Mouse (Mus musculus): ENCODE data around the gene Akap12.

The Akap12 gene

DNA sequence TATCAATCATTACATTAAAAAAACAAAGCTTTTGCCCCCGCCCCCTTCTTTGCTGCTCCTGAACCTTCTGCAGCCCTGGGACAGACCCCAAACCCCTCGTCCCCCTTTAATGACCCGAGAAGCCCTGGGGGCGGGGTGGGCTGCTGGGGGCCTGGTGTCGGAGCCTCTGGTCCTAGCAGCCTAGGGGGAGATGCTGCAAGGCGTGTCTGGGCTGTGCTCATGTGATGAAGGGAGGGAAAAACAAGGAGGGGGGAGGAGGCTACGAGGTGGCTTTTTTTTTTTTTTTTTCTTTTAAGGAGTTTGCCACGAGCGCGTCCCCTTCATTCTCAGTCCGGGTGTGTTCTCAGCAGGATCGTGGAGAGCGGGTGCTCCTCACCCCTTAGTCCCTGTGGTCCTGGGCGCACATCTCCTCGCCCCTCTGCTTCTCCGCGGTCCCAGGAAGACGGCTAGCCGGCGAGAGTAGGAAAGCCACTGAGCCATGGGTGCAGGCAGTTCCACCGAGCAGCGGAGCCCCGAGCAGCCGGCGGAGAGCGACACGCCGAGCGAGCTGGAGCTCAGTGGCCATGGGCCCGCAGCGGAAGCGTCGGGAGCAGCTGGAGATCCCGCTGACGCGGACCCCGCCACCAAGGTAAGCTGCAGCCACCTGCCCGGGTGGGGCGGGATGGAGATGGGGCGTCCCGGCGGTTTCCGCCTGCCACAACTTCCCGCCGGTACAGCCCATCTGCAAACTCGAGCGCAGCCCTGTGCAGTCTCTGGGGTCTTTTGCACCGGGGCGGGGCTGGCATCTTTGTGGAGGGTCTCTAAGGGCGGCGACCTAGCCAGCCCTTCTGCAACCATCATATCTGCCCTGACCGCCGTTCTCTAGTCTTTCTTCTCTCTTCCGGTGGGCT is at the start of gene Akap12:
Gene Akap12, plus strand, starts transcription at position 340 of the 890 bp plus-strand sequence.
- DNase-seq = peak; percentile 12 to 51

DNA sequence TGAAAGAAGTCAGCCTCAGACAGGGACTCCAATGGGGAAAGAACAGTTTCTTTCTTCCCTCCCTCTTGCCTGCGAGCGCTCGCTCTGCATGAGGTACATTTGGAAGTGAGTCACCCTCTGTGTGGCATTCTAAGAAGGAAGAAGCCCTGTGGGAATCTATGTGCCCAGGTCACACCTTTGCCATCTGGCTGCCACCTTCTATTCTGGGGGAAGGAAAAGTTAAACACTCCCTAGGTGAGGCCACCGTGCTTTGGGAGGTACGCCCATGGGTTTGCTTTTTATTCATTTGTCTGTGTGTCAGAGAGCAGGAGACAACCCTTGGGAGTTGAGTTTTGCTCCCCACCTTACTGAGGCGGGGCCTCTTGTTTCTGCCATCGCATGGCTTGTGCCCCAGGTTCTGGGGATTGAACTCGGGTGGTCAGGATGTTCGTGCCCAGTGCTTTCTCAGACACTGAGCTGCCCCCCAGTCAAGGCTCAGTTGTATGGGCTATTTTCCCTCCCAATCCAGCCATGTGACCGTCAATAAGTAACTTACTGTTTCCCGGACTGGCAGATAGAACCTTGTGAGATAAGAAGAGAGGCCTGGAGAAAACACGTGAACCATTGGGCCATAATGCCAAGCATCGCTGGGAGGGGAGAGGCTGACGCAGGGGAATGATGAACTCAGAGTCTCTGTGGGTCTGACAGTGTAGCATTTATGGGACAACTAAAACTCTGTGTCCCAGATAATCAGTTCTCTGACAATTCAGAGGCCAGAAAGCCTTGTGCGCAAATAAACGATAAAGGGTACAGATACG is 35.4 kb upstream of the Akap12 start:
- no peak for DNase-seq

DNA sequence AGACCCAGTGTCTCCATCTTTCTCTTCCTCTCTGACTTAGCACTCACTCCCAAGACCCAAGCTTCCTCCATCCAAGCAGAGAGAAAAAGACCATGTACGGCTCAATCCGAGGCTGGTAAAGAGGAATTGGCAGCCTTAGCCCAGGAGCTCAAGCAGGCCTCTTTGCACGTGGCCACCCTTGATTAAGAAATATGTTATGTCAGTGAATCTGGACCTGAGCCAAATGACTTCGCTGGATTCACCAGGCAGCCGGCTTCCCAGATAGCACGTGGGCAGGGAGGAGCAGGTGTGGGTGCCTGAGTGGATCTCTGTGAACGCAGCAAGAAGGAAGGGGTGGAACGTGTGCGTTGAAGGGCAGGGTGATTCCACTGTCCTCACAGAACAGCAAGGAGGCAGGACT is 33.1 kb upstream of the Akap12 start:
- peak; percentile 25 to 53 for DNase-seq

DNA sequence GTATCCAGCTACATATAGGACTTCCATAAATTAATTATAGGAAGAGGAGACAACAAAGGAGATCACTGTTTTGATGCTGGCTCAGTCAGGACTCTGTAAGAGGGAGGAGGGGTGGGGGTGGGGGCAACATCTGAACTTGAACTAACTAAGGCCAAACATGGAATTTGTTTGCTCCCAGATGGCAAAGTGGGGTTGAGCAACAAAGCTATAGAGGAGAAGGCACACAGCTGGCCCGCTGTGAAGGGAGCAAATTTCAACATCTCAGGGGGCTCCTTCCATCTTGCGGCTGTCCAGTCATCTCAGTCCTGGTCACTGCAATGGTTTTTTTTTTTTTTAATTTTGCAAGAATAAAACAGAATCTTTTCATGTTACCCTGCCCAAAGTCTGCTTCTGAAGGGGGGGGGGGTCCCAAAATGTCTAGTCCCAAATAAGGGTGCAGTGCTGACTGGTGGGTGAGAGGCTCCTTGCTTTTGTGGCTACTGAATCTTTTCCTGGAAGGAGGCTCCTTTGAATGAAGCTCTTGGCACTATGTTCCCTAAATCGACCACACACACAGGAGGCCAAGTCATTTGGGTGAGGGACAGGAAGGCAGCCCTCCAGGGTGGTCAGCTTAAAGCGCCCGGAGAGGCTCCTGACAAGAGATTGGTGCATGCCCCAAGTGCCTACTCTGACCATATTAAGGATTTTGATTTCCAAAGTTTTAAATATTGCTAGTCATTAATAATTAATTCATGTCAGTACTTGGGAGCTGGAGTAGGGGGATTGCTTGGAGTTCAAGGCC is 26.2 kb upstream of the Akap12 start:
- no peak for DNase-seq

DNA sequence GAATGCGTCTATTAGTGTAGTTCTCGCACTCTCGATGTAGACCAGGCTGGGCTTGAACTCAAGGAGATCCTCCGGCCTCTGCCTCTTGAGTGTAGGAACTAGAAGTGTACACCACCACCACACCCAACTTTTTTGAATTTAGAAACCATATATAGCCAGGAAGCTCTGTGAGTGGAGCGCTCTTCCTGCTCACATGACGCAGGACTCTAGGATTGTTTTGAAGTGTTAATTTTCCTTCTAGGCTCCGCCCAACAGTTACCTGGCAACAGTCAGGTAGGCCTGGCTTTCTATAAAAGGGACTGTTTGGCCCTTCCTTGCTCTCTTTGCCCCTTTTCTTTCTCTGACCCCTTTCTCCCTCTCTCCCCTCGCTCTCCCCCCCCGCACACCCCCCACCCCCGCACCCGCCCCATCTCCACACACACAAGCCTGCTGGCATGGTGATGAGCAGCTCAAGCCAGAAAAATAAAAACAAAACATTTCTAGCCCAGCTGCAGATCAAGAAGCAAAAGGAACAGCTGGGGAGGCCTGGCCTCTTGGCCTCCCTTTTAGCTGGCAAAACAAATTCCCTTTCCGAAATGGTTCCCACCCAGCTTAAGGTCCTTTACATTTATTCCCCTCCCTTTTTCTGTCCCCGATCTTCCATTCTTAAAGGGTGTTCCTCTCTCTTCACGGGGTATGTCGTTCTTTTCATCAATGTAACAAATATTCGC is 22.4 kb upstream of the Akap12 start:
- DNase-seq = no peak

DNA sequence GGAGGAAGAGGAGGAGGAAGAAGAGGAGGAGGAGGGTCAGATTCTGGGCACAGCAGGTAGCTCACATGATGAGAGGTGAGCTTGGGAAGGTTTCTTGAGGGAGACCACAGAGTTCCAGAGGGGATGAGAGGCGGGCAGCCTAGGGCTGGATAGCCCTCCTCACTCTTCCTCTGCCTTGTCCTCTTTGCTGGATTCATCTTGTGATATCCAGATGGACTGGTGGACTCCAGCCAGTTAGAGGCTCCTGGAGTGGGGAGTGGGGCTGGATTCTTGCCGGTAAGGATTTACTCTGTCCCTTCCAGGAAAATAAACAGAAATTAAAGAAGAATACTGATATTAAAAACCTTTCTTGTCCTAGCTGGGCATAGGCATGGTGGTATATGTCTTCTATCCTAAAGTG is 20.4 kb upstream of the Akap12 start:
- no peak for DNase-seq

DNA sequence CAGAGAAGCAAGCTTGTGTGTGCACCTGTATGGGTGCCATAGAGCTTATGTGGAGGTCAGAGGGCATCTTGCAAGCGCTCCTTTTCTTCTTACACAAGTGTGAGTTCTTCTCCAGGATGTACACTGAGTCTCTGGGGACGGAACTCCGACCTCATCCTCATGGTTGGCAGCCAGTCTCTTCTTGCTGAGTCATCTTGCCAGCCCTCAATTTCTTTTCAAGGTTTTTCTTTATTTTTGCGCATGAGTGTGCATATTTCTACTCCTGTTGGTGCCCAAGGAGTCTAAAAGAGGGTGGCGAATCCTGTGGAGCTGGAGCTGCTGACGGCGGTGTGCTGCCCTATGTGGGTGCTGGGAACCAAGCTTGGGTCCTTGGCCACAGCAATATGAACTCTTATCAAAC is 19.8 kb upstream of the Akap12 start:
- no peak for DNase-seq

DNA sequence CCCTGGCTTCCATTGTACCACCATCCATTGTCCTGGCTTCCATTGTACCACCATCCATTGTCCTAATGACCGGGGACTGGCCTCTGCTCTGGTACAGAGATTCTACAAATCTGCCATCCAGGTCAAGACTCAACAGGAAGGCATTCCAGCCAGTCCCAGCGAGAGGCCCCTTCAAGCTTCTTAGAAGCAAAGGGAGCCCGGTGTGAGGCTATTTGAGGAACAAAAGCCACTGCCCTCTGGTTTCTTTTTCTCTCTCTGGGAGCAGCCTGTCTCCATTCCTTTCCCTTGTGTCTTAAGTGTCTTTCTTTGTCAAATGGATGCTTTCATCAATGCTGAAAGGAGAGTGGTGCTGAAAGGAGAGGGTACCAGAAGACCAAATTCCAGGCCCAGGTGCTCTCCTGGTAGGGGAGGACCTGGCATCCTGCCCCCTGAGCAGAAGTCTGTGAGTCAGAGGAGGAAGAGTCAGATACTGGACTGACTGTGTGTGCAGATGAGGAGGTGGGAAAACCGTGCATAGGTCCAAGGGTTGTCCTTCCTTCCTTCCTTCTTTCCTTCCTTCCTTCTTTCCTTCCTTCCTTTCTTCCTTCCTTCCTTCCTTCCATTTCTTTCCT is 16.8 kb upstream of the Akap12 start:
- DNase-seq = no peak

DNA sequence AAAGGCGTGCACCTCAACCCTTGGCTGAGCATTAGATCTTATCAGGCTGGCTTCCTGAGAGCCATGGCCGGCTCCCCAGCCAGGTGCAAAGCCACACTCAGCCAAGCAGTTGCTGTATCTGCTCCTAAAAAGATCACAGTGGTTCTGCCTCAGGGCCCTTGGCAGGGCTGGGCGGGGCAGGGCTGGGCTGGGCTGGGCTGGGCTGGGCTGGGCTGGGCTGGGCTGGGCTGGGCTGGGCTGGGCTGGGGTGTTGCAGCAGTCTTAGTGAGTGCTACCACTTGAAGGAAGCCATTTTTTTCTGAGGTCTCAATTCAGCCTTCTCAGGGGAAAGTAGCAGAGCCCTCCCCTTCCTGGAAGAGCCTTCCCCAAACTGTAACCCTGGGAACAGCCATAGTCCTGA is 15.5 kb upstream of the Akap12 start:
- no peak for DNase-seq

DNA sequence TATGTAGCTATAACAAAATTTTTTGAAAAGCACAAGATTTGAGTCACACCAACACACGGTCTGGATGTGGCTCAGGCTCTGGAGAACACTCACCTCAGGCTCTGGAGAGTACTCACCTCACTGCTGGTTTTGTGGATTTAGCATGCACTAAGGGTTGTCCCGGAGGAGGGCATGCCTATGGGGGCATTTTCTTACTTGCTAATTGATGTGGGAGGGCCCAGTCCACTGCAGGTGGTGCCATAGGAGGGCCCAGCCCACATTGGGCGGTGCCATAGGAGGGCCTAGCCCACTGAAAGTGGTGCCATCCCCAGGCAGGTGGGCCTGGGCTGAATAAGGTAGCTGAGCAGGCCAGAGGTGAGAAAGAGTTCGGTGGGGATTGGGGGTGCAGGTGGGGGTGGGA is 12.6 kb upstream of the Akap12 start:
- DNase-seq = no peak

DNA sequence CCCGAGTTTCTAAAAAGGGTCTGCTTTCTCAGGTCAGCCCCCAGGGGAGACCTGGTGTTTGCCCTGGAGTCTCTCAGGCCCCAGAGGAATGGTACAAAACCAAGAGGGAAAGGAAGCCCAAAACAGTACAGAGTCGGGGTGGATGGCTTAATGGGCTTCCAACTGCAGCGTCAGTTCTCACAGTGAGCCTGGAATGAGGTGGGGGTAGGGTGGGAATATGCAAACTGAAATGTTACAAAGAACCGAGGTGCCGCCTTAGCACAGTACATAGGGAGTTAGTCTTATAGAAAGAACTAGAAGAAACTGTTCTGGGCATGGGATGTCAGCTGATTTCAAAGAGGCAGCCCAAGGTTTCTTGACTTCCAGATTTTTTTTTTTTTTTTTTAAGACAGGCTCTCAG is 11.7 kb upstream of the Akap12 start:
- no peak for DNase-seq

DNA sequence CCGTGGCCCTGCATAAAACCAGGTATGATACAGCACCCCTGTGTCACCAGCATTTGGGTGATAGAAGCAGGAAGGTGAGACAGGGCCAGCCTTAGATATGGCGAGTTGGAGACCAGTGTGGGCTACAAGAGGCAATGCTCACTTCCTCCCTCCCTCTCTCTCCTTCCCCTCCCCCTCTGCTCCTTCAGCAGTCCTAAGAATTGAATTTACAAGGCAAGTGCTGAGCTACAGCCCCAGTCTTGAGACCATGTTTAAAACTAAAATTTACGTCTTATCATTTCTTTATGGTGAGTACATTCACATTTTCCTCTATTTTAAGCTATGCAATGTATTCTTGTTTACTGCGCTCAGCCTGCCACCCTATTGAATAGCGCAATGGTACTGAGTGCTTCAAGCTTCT is 5.3 kb upstream of the Akap12 start:
- no peak for DNase-seq

DNA sequence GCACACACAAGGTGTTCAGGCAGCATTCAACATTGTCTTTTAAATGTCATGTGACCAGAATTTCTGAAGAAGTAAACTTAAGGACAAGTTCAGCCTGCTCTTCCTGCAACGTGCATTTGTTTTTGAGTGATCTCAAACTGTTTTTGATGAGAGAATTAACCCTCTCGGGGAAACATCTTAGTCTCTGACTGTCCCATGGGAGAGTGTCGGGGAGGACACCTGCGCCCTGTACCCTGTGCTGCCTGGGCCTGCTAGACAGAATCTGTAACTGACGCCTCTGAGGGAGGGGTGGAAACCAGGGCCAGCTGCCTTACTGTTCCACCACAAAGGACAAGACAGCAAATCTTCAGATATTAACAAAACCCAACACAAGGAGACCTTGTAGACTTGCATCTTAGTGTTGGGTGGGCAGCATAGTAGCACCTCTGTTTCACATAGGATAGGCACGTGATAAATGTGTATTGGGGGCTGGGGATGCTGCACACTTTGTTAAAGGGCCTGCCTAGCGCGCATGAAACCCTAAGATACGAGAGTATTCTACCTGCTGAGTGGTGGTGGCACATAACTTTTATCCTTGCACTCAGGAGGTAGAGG is 4.7 kb upstream of the Akap12 start:
- no peak for DNase-seq

DNA sequence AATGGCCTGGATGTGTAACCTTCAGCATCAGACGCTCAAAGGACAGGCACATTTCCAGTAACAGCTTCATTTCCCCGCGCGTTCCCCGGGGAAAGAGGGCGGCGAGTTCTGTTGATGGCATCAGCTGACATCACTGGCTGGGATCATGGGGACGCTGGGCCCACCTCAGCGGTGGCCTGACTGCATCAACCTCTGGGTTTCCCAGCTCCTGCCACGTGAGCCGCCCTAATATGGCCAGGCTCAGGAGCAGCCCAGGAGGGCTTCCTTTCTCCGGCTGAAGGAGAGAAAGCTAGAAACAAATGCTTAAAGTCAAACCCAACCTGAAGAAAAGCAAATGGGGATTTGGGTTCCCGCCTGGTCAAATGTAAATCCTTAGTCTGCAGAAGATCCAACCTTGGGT is 539 bp upstream of the Akap12 start:
- DNase-seq = peak; percentile 4 to 42

DNA sequence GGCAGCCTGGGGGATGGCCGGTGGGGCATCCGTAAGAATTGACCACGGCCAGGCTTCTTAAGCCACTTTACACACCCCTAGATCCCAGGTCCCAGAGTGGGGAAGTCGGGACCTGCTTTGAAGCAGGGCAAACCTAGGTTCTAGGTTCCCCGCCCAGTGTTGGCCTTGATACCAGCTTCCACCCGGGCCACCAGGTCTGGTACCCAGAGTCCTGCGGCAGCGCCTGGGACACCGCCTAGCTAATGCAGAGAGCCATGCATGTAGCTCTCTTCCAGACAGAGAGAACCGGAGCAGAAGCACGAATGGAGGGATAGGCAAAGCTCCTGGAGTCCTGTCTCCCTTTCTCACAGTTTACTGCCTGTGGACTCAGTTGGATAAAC is 741 bp downstream of the Akap12 start:
- DNase-seq = peak in 1 of 2 experiments; percentile 16

DNA sequence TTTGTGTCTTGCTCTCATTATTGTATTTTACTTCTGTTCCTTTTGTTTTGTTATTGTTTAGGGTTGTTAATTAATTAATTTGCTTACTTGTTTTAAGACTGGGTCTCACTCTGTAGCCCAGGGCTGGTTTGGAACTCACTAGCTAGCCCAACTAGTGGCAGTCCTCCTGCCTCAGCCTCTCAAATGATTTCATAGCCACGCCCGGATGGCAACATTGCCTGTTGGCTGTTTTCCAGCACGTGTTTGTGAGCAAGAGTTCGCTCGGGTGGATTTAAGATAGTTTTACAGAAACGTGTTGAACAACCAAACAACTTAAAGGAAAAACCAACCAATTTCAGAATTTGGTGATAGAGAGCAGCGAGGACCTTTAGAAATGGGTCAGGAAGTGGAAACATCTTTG is 1.3 kb downstream of the Akap12 start:
- DNase-seq = no peak

DNA sequence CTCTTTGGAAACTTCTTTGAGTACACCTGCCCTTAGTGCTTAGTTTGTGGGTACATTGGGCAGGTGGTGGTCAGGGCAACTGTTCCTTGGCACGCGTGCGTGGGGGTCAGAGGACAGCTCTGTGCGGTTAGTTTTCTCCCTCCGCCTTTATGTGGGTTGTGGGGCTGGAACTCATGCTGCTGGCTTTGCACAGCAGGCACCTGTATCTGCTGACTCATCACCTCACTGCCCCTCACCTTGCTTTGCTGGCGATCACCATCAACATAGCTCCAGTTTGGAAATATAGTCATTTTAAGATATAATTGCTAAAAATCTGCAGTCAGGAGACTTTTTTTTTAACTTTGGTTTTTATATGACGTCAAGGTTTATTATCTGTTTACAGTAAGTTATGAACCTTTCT is 2.0 kb downstream of the Akap12 start:
- no peak for DNase-seq

DNA sequence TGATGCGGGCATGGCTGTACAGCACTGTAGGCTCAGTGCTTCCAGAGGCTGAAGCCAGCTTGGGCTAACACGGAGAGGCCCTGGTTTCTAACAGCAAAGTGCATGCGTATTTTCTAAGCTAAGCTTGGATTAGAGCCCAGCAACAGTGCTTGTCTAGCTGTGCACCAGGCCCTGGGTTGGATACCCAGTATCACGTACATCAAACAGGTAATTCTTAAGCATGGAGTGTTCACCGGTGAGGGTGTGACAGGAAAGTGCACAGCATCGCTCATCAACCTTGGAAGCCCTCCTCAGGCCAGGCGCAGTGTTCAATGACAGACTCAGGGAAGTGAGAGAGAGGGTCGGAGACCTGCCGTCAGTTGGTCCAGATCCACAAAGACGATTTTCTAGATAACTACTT is 9.4 kb downstream of the Akap12 start:
- DNase-seq = no peak

DNA sequence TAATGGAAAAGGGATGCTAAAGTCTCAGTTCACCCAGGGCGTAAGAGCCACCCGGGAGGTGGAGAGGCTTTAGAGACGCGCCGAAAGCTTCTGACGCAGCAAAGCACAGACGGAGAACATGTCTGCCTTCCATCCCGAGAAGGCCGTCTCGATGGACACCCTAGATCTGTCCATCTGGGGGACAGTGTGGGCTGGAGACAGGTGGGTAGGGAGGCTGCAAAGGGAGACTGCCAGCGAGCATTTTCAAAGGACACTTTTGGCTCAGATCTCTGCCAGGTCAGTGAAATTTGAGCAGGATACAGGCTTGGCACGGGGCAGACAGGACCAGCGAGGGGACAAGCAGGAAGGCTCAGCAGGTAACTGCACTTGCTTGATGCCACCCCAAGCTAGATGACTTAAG is 9.9 kb downstream of the Akap12 start:
- DNase-seq = no peak

DNA sequence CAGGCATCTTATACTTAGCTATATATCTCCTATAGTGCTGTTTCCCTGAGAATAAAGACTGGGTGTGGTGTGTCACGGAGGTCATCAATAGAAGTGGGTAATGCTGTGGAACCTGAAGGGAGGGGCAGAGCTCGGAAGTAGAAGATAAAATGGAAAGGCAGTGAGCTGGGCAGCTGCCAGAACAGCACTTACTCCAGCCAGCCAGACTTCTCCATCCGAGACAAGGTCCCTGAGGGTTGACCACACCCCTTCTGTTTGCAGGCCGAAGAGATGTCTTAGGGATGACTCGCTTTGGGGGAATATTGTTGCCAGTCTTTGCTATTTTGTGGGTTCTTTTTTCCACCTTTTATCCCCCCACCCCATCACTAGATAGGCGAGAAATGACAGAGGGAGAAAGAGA is 11.9 kb downstream of the Akap12 start:
- peak in 1 of 2 experiments; percentile 14 for DNase-seq

DNA sequence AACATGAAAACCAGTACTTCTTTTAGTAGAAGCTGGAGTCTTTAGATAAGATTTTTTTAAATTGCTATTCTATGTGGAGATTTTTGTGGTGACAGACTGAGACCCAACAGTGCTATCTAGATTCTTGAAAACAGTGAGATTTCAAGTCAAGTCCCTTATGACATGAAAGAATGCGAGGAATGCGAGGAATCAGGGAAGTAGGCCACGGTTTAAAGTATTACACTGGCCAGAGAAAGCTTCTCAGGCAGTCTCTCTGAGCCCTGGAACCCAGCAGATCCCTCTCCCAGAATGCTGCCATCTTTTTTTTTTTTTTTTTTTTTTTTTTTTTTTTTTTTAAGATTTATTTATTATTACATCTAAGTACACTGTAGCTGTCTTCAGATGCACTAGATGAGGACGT is 16.2 kb downstream of the Akap12 start:
- peak in 1 of 2 experiments; percentile 26 for DNase-seq

DNA sequence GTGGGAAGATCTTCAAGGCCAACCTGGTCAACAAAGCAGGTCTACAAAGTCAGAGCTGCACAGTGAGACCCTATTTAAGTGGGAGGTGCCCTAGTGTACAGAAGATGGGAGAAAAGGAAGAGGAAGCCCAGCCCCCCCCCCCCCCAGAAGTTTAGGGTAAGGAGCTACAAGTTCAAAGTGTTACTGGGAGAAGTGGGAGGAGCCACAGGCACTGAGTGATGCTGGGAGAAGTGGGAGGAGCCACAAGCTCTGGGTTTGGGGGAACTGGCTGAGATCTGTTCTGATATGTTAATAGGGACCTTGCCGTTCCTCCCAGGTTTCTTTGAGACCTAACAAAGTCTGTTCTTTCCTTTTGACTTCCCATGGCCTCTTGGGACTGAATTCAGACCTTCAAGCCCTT is 18.6 kb downstream of the Akap12 start:
- no peak for DNase-seq
